Mouse (Mus musculus): ENCODE measurements around the gene Rnf187. TPM values are rescaled to one million over a fixed set of nuclear protein-coding genes. Genes with fewer than 3 reads are reported as not detected.
A peak's percentile ranks its signal among the peaks of the same experiment; 100 is the strongest.

The Rnf187 gene
- total RNA-seq, 4 experiments from 2014 or later = 165 to 184 (median 175) TPM

- DNase-seq (ENCODE audit: low spot score) = no peak
Observed at GRCm38 (mm10) chr11:58947798-58948528, 9.2 kb upstream of the Rnf187 start.

- DNase-seq (ENCODE audit: low spot score) = no peak
Observed at GRCm38 (mm10) chr11:58947306-58947705, 8.6 kb upstream of the Rnf187 start.

- no peak for DNase-seq (ENCODE audit: low spot score)
Observed at GRCm38 (mm10) chr11:58944136-58944535, 5.4 kb upstream of the Rnf187 start.

- no peak for DNase-seq (ENCODE audit: low spot score)
Observed at GRCm38 (mm10) chr11:58939088-58939439, 348 bp upstream of the Rnf187 start.

GRCm38 (mm10) chr11:58937909-58938308 lies 807 bp downstream of the Rnf187 start:
- DNase-seq (ENCODE audit: low spot score) = no peak

DNA sequence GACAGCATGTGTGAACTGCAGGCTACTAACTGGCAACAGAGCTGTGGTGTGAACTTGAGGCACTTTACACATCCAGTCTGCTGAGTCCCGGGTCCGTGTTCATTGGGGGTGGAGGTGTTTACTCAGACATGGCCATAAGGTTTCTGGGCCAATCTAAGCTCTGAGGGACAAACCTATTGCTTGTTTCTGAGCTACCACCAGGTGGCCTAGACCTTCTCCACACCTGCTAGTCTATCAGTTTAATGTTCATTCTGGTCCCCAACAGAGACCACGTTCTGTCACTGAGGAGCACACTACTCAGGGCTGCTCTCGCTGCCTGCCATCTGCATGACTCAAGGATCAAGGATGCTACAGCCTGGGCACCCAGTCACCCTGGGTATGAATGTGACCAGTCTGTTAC lies 7.1 kb downstream of the Rnf187 start:
- no peak for DNase-seq (ENCODE audit: low spot score)

DNA sequence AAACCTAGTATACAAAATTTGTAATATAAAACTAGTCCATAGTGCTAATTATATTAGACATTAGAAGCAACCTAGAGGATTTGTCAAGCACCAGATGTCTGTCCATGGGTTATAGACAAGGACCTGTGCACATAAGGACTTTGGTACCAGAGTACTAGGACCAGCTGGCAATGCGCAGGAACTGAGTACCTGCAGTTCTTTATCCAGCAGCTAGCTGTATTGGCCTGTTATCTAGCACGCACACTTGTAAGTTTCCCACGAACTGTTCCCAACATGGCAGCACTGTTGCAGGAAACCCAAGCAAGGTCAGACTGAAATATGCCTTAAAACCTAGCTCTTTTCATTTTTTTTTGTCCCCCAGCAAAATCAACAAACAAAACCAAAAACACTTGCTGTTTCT lies 8.5 kb downstream of the Rnf187 start:
- DNase-seq (ENCODE audit: low spot score) = no peak

- DNase-seq (ENCODE audit: low spot score) = no peak
Observed at GRCm38 (mm10) chr11:58929641-58930040, 9.1 kb downstream of the Rnf187 start.

DNA sequence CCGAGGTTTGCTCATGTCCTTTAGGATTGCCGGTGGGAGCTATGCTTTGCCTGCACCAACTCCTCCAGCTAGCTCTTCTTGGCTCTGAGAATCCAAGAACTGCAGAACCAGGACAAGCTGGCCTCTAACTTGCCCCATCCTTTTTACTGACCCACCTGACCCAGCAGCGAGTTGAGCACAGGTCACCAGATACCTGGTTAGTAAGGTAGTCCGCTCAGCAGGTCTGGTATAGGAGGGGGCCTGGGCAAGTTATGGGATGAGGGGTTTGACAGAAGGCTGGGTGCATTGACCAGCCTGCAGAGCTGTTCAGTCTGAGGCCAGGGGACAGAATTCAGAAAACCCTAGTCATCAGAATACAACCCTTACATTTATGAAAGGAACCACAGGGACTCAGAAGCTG lies 9.7 kb downstream of the Rnf187 start:
- no peak for DNase-seq (ENCODE audit: low spot score)

GRCm38 (mm10) chr11:58927790-58928651 lies 10.7 kb downstream of the Rnf187 start:
- peak; percentile 64 for DNase-seq (ENCODE audit: low spot score)

- no peak for DNase-seq (ENCODE audit: low spot score)
Observed at GRCm38 (mm10) chr11:58927053-58927452, 11.7 kb downstream of the Rnf187 start.

DNA sequence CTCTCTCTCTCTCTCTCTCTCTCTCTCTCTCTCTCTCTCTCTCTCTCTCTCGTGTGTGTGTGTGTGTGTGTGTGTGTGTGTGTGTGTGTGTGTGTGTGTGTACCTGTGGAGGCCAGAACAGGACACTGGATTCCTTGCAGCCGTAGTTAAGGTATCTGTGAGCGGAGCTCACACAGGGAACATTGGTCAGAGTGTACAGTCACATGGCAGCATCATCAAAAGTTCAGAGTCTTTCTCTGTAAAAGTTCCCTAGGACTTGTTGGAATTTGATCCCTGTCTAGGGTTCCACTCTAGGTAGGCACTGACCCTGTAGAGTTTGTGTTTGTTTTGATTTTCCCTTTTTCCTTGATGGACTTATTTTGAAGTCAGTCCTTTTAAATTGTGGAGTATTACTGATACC lies 12.1 kb downstream of the Rnf187 start:
- DNase-seq (ENCODE audit: low spot score) = no peak

GRCm38 (mm10) chr11:58922420-58922819 lies 16.3 kb downstream of the Rnf187 start:
- DNase-seq (ENCODE audit: low spot score) = no peak

- DNase-seq (ENCODE audit: low spot score) = no peak
Observed at GRCm38 (mm10) chr11:58918759-58919158, 20.0 kb downstream of the Rnf187 start.

DNA sequence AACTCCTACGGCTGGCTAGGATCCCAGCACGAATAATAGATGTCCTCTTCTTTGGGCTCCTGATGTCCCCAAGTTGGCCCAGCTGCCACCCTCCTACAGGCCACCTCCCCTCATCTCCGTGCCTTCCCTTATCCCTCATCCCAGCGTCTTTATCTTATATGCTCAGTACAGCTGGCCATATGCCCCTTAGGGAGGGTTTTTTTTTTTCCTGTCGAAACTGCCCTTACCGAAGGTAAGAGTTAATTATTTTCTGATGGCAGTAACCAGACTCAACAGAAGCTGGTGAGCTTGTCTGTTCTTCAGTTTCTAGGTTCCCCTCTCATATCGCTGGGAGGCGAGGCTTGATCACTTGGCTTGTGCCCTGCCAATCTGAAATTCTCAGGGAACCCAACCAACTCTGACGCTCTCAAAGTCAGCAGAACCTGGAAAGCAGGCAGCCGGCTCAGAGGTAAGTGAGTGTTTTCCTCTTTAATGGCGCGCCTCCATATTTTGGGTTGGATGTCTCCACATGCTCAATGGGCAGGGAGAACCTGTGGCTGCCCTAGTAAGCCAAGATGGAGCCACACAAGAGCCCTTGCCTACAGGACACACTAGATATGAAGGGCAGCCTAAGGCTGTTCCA lies 20.9 kb downstream of the Rnf187 start, which contains the start of gene Btnl10:
Gene Btnl10, plus strand, starts transcription at position 164 of the 622 bp plus-strand sequence.
- DNase-seq (ENCODE audit: low spot score) = no peak

DNA sequence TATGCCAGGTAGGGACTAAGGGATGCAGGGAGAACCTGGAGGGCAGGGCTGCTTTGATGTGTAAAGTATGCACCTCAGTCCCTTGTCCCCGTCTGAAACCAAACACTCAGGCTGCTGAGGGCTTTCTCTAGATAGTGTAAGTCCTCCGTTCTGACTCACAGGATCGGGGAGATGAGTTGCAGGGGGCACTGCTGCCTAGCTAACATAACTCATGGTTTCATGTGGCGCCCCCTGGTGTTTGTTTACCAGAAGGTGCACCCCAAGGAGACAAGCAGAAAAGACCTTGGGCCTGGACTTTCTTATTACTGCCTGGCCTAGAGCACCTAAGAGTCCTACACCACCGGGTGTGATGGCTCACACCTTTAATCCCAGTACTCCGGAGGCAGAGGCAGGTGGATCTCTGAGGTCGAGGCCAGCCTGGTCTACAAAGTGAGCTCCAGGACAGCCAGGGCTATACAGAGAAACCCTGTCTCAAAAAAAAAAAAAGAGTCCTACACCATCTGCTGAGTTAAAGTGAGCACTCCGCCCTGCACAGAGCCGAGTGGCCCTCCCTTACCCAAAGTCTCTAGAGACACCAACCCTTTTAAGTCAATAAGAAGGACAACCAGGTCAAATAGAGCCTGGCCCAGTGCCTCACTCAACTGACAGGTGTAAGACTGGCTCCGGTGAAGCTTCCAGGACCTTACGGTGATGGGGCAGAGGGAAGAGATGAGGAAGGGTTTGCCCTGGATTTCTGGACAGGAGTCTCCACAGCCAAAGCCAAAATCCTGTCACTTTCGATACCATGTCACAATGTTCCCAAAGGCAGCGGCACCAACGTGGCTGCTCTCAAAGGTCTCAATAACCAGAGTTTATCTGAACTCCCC lies 21.6 kb downstream of the Rnf187 start:
- no peak for DNase-seq (ENCODE audit: low spot score)

DNA sequence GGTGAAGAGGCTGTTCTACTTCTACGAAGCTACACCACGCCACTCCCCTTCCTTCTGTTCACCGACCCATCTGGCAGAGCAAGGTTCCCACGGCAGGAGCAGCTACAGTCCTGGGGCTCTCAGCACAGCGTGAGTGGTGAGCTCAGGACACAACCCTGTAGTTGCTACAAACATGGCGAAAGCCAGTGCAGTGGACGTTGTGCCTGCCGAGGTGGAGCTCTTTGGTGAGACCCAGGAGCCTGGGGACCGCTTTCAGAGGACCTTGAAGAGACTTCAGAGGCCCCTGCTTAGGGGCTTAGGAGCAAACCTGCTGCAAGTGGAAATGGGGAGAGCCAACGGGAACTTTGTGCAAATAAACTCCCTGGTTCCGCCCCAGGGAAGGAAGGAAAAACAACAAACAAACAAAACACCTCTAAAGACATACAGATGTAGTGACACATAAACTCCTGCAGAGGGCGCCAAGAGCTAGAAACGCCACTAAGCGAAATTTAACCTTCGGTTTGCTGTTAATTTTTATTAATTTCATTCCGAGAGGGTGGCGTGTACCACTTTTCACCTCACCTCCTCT lies 24.2 kb downstream of the Rnf187 start:
- DNase-seq (ENCODE audit: low spot score) = no peak

DNA sequence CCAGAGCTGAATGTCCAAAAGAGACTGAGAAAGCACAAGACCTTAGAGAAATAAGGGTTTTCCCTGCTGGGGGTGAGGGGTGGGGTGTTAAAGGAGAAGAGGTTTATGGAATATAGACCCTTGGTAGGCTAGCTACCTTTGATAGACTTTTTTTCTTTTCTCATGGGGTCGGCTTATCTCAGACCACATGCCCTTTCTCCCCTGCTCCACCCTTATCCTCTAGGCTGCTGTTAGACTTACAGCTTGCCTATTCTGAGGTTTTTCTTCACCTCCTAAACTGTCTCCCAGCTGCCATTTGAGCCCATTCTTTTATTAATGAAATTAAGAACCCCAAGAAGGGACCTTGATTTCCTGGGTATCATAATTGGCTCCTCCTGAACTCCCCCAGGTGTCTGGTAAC lies 24.9 kb downstream of the Rnf187 start:
- DNase-seq (ENCODE audit: low spot score) = no peak

DNA sequence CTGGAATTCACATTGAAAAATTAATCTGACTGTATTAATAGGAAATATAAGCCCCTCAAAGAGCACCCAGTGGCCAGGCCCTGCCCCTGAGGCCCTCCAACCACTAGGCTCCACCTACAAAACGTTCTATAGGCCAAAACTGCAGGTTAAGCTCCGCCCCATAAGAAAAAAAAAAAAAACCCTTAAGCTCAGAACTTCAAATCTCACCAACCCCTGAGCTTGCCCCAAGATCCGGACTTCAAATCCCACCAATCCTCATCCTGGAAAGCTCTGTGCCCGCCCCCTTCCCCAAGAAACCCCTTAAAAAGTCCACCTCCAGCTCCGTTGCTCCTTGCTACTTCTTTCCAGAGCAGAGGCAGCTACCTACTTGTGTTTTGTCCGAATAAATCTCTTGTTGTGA lies 33.9 kb downstream of the Rnf187 start:
- no peak for DNase-seq (ENCODE audit: low spot score)

DNA sequence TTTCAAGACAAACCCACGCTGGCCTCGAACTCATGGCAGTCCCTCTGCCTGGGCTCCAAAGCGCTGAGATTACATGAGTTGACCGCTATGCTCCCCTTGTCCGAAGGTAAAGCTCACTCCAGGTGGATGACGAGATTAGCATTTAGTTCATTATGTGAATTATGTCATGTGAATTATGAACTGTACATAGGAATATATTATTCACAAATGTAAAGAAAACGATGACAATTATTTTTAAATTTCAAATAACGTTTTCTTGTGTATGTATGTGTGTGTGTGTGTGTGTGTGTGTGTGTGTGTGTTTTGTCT lies 34.4 kb downstream of the Rnf187 start:
- DNase-seq (ENCODE audit: low spot score) = no peak

All from heart, adult 8-10 months (tissue).